Mouse (Mus musculus) megakaryocyte, embryonic 14.5 days (primary cell): Measurements from ENCODE around the gene 2310034C09Rik.

ENCODE experiments used
- FLI1 ChIP-seq: IDR thresholded peaks from 2 replicates; pipeline ENCODE4 v1.6.1; 2012; ENCODE audit warnings: low read length, inconsistent platforms, mixed read lengths
- GATA1 ChIP-seq: IDR thresholded peaks from 3 replicates; pipeline ENCODE4 v1.6.1; 2012; ENCODE audit warnings: mixed read lengths, low read length, inconsistent platforms, borderline replicate concordance

DNA sequence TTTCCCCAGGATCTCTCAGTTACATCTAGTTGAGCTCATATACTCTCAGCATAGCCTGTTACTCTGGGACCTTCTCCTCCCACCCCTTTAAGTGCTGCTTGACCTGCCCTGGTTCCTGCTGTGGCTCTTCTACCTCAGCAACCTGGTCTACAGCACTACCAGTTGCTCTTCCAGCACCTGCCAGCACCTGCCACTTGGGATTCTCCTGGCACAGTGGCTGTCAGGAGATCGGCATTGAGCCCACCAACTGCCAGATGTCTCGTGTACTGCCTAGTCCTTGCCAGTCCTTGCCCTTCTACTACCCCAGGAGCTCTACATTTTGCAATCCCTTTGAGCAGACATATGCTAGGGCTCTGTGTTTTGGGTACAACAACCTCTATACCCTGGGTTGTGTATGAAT, 28.1 kb downstream of the 2310034C09Rik start:
- TF ChIP-seq GATA1 (no peak), FLI1 (no peak)
